Mouse (Mus musculus): ENCODE results near the gene Hbs1l. TPM values are rescaled to one million over a fixed set of nuclear protein-coding genes. Genes with fewer than 3 reads are reported as not detected.

Gene Hbs1l
- 42.7 and 44.8 TPM in 2 replicates for polyA plus RNA-seq (2015; fragmentation: Nextera tagmentation; extraction: Ambion mirVana)

DNA sequence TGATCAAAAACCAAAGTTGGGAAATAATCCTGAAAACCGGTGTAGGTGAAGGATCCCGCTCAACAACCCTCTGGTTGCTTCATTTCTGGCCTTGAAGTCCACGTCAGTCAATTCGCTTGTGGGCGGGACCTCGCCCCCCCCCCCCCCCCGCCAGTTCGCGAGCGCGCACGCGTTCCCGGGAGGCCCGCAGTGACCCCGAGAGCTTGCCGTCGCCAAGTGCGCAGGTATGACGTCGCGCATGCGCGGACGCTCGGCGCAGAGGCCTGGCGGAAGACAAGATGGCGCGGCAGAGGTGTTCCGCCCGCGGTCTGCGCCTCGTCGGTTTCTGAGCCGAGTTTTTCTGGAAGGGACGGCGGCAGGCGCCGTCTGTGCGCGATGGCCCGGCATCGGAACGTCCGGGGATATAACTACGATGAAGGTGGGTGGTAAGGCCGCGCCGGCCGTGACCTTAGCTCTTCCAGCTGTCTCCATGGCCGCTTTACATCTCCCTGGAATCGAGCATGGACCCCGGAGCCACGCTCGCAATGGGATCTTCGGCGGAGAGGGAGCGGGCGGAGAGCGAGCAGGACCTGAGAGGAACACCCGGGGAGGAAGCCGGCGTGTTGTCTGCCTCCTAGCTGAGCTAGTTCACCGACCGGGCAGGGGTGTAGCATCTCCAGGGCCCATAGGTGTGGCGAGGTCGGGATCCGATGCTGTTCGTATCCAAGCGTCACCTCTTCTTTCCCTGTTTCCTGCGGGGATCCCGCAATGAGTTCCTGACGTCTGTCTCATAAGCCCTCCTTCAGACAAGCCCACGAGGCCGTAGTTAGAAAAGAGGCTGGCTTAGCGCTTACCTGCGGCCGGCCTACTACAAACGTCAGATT is at the start of gene Hbs1l:
Gene Hbs1l, plus strand, starts transcription at position 221 of the 863 bp plus-strand sequence.
- no peaks in the 10 kb centered on the region for H3K36me3 ChIP-seq (ENCODE audit: control insufficient read depth, insufficient read depth, low read length)
- 0% methylated on average over 69 of the region's 81 CpGs for WGBS
- no peaks in the 10 kb centered on the region for H3K27me3 ChIP-seq (ENCODE audit: control insufficient read depth, insufficient read depth, low read length)
- TF ChIP-seq EP300 (optimal IDR thresholded peaks at IDR 0.05) (no peak), CTCF (IDR thresholded peaks at IDR 0.05; ENCODE audit: low read depth) (no peak)
- no peaks in the 10 kb centered on the region for H3K9me3 ChIP-seq (ENCODE audit: control insufficient read depth, low read length)
- peak within 1 kb of the TSS; percentile 66 for H3K4me2 ChIP-seq (replicated peaks; ENCODE audit: low read depth)
- DNase-seq (ENCODE audit: low spot score) = peak; percentile 97
- no peaks in the 10 kb centered on the region for H3K4me1 ChIP-seq (replicated peaks; ENCODE audit: control insufficient read depth, insufficient read depth)
- H3K27ac ChIP-seq (replicated peaks) = peak within 1 kb of the TSS; percentile 72
- H3K9ac ChIP-seq (ENCODE audit: low read length) = peak within 1 kb of the TSS; percentile 86
- ATAC-seq (ENCODE audit: low FRiP score, low TSS enrichment) = peak; percentile 98
- peak within 1 kb of the TSS; percentile 77 for H3K4me3 ChIP-seq (ENCODE audit: low read depth, low read length)

DNA sequence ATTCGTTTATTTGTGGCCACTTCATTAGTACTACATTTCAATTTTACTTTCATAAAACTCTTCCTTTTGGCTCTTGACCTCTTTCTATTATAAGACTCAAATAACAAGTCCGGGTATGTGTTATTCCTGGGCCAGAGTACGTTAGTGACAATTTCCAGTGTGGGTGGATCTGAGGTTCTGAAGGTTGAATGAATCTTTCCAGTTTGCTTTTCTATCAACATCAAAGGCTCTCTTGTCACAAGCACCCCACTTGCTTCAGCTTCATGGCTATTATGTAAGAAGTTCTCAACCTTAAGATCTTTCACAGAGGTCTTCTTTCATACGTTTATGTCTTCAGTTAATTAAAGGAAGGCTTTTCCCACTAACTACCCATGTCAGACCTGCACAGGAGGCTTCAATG is 47.2 kb upstream of the Hbs1l start:
- DNase-seq (ENCODE audit: low spot score) = no peak

DNA sequence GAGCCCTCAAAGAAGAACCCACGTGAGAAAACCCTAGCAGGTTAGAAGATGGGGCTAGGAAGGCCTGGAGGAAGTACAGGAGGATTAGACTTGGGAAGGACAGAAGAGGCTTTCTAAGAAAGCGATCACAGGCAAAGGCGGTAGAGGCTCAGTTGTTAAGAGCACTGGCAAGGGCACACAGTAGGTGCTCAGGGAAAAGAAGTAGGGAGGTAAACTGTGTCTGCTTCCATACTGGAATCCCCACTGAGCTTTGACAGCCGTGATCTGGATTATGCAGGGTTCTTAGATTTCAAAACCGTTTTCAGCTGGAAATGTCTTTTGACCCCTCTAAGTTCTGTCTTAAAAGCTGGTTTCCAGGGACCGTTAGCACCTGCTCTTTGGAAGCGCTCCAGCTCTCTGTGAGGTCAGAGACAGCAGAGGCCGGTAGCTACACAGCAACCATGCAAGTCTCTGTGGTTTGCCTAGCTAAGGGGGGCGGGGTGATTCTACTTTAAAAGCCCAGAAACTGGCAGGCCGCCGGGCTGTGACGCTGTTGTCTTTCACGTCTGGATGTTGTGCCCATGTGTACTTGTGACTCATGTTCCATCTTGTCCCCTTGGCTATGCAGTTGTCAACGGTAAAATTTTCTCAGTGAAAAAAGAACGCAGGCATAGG is 43.8 kb upstream of the Hbs1l start:
- H3K9ac ChIP-seq (ENCODE audit: low read length) = no peak overlapping the region
- H3K36me3 ChIP-seq (ENCODE audit: control insufficient read depth, insufficient read depth, low read length) = no peaks in the 10 kb centered on the region
- no peaks in the 10 kb centered on the region for H3K4me1 ChIP-seq (replicated peaks; ENCODE audit: control insufficient read depth, insufficient read depth)
- 52% methylated on average over 15 of the region's 15 CpGs for WGBS
- no peak overlapping the region for H3K4me3 ChIP-seq (ENCODE audit: low read depth, low read length)
- no peak overlapping the region for H3K4me2 ChIP-seq (replicated peaks; ENCODE audit: low read depth)
- ATAC-seq (ENCODE audit: low FRiP score, low TSS enrichment) = no peak
- no peaks in the 10 kb centered on the region for H3K9me3 ChIP-seq (ENCODE audit: control insufficient read depth, low read length)
- no peak overlapping the region for H3K27ac ChIP-seq (replicated peaks)
- H3K27me3 ChIP-seq (ENCODE audit: control insufficient read depth, insufficient read depth, low read length) = no peaks in the 10 kb centered on the region
- no peak for DNase-seq (ENCODE audit: low spot score)
- TF ChIP-seq EP300 (optimal IDR thresholded peaks at IDR 0.05) (no peak), CTCF (IDR thresholded peaks at IDR 0.05; ENCODE audit: low read depth) (no peak)

More for the DNA sequence above, 47.2 kb upstream of the Hbs1l start:
- Histone ChIP-seq H3K27me3 (ENCODE audit: control insufficient read depth, insufficient read depth, low read length) (no peaks in the 10 kb centered on the region), H3K4me3 (ENCODE audit: low read depth, low read length) (no peak overlapping the region), H3K4me1 (replicated peaks; ENCODE audit: control insufficient read depth, insufficient read depth) (no peaks in the 10 kb centered on the region), H3K27ac (replicated peaks) (no peak overlapping the region), H3K9me3 (ENCODE audit: control insufficient read depth, low read length) (no peaks in the 10 kb centered on the region), H3K9ac (ENCODE audit: low read length) (no peak overlapping the region), H3K4me2 (replicated peaks; ENCODE audit: low read depth) (no peak overlapping the region), H3K36me3 (ENCODE audit: control insufficient read depth, insufficient read depth, low read length) (no peaks in the 10 kb centered on the region)
- 68% methylated on average over 4 of the region's 4 CpGs for WGBS
- no peak for TF ChIP-seq EP300 (optimal IDR thresholded peaks at IDR 0.05)
- no peak for TF ChIP-seq CTCF (IDR thresholded peaks at IDR 0.05; ENCODE audit: low read depth)
- no peak for ATAC-seq (ENCODE audit: low FRiP score, low TSS enrichment)

DNA sequence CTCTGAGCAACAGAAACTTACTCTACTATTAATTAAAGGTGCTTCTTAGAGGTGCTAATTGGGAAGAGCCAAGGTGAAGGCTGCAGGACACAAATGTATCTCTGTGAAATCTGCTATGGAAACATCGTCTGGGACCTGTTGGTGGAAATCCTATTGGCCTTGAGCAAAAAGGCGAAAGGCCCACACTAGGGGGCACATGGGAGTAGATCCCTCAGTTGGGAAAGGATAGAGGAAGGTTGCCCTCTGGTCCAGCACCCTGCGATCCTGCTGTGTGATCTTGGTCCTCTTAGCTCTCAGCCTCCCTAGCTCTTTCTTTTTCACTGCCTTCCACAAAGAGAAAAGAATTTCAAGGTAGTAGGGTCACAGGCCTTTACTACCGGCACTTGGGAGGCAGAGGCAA is 43.0 kb upstream of the Hbs1l start:
- no peak for ATAC-seq (ENCODE audit: low FRiP score, low TSS enrichment)
- 81% methylated on average over 4 of the region's 4 CpGs for WGBS
- Histone ChIP-seq H3K9ac (ENCODE audit: low read length) (no peak overlapping the region), H3K4me3 (ENCODE audit: low read depth, low read length) (no peak overlapping the region), H3K9me3 (ENCODE audit: control insufficient read depth, low read length) (no peaks in the 10 kb centered on the region), H3K4me2 (replicated peaks; ENCODE audit: low read depth) (no peak overlapping the region), H3K4me1 (replicated peaks; ENCODE audit: control insufficient read depth, insufficient read depth) (no peaks in the 10 kb centered on the region), H3K27me3 (ENCODE audit: control insufficient read depth, insufficient read depth, low read length) (no peaks in the 10 kb centered on the region), H3K27ac (replicated peaks) (no peak overlapping the region), H3K36me3 (ENCODE audit: control insufficient read depth, insufficient read depth, low read length) (no peaks in the 10 kb centered on the region)
- TF ChIP-seq EP300 (optimal IDR thresholded peaks at IDR 0.05) (no peak), CTCF (IDR thresholded peaks at IDR 0.05; ENCODE audit: low read depth) (peak; percentile 23; the same call in 1 of the 2 replicates)
- DNase-seq (ENCODE audit: low spot score) = no peak

DNA sequence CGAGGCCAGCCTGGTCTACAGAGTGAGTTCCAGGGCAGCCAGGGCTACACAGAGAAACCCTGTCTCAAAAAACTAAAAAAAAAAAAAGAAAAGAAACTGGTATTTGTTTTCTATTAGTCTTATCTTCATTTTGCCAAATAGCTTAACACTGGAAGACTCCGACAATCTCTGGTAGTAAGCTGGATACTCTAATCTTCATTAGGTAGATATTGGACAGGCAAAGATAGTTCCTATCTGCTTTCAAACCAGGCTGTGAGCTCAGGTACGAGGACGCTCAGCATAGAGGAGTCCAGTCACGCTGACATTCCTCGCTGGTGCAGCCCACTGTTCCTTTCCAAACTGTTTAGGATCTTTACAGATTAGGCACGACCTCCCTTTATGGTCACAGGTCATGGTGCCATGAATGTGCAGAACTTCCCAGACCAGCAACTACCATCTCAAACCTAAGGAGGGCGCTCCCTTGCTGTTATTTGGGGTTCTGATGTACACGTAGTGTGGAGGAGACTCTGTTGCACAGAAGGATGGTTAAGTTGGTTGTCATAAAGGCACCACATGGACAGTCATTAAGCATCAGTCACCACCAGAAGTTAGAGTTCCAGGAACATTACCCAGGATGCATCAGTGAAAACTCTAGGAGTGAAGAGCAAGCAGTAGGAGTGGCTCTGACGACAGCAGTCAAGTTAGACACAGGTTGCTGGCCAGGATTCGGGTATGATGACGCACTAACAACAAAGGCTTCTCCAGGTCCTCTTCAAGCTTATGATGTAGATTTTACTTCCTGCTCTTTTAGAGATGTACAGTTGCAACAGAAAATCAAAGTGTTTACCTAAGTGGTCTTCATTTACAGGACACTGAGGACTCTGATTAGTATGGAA is 41.3 kb upstream of the Hbs1l start:
- no peaks in the 10 kb centered on the region for H3K9me3 ChIP-seq (ENCODE audit: control insufficient read depth, low read length)
- TF ChIP-seq EP300 (optimal IDR thresholded peaks at IDR 0.05) = no peak
- TF ChIP-seq CTCF (IDR thresholded peaks at IDR 0.05; ENCODE audit: low read depth) = 0 out of 2 replicates have a peak, but pooled peaks have one; percentile 13
- ATAC-seq (ENCODE audit: low FRiP score, low TSS enrichment) (no peak), DNase-seq (ENCODE audit: low spot score) (no peak)
- no peak overlapping the region for H3K27ac ChIP-seq (replicated peaks)
- H3K4me1 ChIP-seq (replicated peaks; ENCODE audit: control insufficient read depth, insufficient read depth) = no peaks in the 10 kb centered on the region
- H3K4me2 ChIP-seq (replicated peaks; ENCODE audit: low read depth) = no peak overlapping the region
- no peaks in the 10 kb centered on the region for H3K27me3 ChIP-seq (ENCODE audit: control insufficient read depth, insufficient read depth, low read length)
- H3K36me3 ChIP-seq (ENCODE audit: control insufficient read depth, insufficient read depth, low read length) = no peaks in the 10 kb centered on the region
- no peak overlapping the region for H3K9ac ChIP-seq (ENCODE audit: low read length)
- no peak overlapping the region for H3K4me3 ChIP-seq (ENCODE audit: low read depth, low read length)
- 82% methylated on average over 12 of the region's 12 CpGs for WGBS
